Mouse (Mus musculus): ENCODE data around the gene Rnf11.

- TF ChIP-seq POLR2A (IDR thresholded peaks at IDR 0.05; ENCODE audit: borderline replicate concordance, control insufficient read depth, low read depth, low read length) (no peak), CTCF (IDR thresholded peaks at IDR 0.05; ENCODE audit: control insufficient read depth, insufficient read depth, low read length) (no peak)
Observed at GRCm38 (mm10) chr4:109448531-109448930, 36.0 kb downstream of the Rnf11 start.
